Mouse (Mus musculus) heart, adult 2 months (tissue): ENCODE measurements at regions not wholly inside any gene's neighbourhood (a gene's known extent, or its start where the extent isn't known, plus 50 kb on each side); places are given as distances from the start of the nearest gene placed in this dataset.

Experiments
- DNase-seq, 2 experiments: peaks; one replicate each; pipeline ENCODE4 v3.0.0; 2021
- H3K27ac ChIP-seq: fragments of 200-600 bp; 2 replicates; pipeline ENCODE4 v1.8.1; 2022
- H3K27me3 ChIP-seq: fragments of 200-500 bp; 2 replicates; pipeline ENCODE4 v1.6.1; 2012; ENCODE audit warnings: mild to moderate bottlenecking, low read length, inconsistent platforms, mixed read lengths; ENCODE audit not compliant: control insufficient read depth, insufficient read depth
- H3K36me3 ChIP-seq: fragments of 200-500 bp; 2 replicates; pipeline ENCODE4 v1.6.1; 2012; ENCODE audit warnings: low read length, inconsistent platforms; ENCODE audit not compliant: control insufficient read depth, insufficient read depth
- H3K4me1 ChIP-seq: fragments of 200-500 bp; 2 replicates; pipeline ENCODE4 v1.6.1; 2011; ENCODE audit warnings: low read length; ENCODE audit not compliant: control insufficient read depth, insufficient read depth
- H3K4me3 ChIP-seq: fragments of 200-600 bp; 2 replicates; pipeline ENCODE4 v1.8.1; 2022
- H3K79me2 ChIP-seq: fragments of 200-500 bp; replicated peaks from 2 replicates; pipeline ENCODE4 v1.6.1; 2012; ENCODE audit warnings: mild to moderate bottlenecking, inconsistent platforms, low read length, moderate library complexity, mixed read lengths; ENCODE audit not compliant: control insufficient read depth, insufficient read depth
- H3K9ac ChIP-seq: fragments of 200-500 bp; 2 replicates; pipeline ENCODE4 v1.6.1; 2012; ENCODE audit warnings: low read depth, mild to moderate bottlenecking, control low read depth, inconsistent platforms, low read length, mixed read lengths
- CTCF ChIP-seq: fragments of 200-600 bp; IDR thresholded peaks from 2 replicates; pipeline ENCODE4 v1.8.1; 2022; ENCODE audit warnings: antibody characterized with exemption, mild to moderate bottlenecking, moderate library complexity
- EP300 ChIP-seq: fragments of 200-500 bp; IDR thresholded peaks from 2 replicates; pipeline ENCODE4 v1.6.1; 2011; ENCODE audit warnings: low read depth, low read length, control low read depth; ENCODE audit not compliant: insufficient read depth
- POLR2A ChIP-seq: fragments of 200-500 bp; IDR thresholded peaks from 2 replicates; pipeline ENCODE4 v1.6.1; 2011; ENCODE audit warnings: mild to moderate bottlenecking, low read depth, low read length, control low read depth; ENCODE audit not compliant: insufficient read depth
- WGBS: fragments of 180-500 bp; shearing (Covaris S2); methylation state at CpG from one replicate; pipeline ENCODE4 v1.1.7; 2018; 5-methylcytosine and 5-hydroxymethylcytosine counted together
- intact Hi-C: fragments of 180-260 bp; cut with DNase I; formaldehyde crosslinking; loops from one replicate; pipeline ENCODE4 v1.15.1; 2025

DNA sequence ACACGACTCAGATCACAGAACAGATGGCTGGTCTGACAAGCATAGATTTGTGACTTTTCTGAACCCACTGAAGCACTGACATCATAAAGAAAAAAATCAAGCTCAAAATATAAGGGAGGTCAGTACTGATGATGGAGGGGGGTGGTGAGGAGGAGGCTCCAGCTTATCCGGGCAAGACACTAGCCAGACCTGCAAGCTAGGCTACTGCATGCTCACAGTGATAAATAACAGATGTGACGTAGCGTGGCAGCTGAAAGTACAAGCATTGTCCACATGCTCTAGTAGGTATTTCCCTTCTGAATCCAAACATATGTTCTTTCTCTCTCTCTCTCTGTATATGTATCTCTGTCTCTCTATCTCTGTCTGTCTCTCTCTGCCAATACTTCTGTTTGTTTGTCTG lies 342.7 kb downstream of the Cps1 start:
- intact Hi-C loops = no loop called here
- Histone ChIP-seq H3K4me3 (no peak overlapping the region), H3K27me3 (no peaks in the 10 kb centered on the region), H3K79me2 (no peaks in the 10 kb centered on the region), H3K9ac (no peak overlapping the region), H3K36me3 (no peaks in the 10 kb centered on the region), H3K27ac (no peak overlapping the region), H3K4me1 (no peaks in the 10 kb centered on the region)
- no peak for TF ChIP-seq POLR2A
- 45% methylated on average over 4 of the region's 4 CpGs for WGBS
- DNase-seq = no peak

- Histone ChIP-seq H3K79me2 (no peaks in the 10 kb centered on the region), H3K27ac (no peak overlapping the region), H3K4me1 (no peaks in the 10 kb centered on the region), H3K4me3 (no peak overlapping the region), H3K36me3 (no peaks in the 10 kb centered on the region), H3K9ac (no peak overlapping the region), H3K27me3 (no peaks in the 10 kb centered on the region)
- 66% methylated on average over 11 of the region's 11 CpGs for WGBS
- intact Hi-C loops = loop anchor here (5.0 kb wide), 1 partner anchor 1660 kb away; no protein-coding TSS in a partner anchor
- TF ChIP-seq CTCF (no peak), EP300 (no peak), POLR2A (no peak)
- DNase-seq = no peak
These were observed 354.2 kb downstream of the Cps1 start for GRCm38 (mm10) chr1:67477006-67477405.

GRCm38 (mm10) chr1:67477966-67478365 lies 355.1 kb downstream of the Cps1 start:
- 86% methylated on average over 3 of the region's 3 CpGs for WGBS
- intact Hi-C loops = loop anchor here (5.0 kb wide), 1 partner anchor 1659 kb away; no protein-coding TSS in a partner anchor
- DNase-seq = no peak

DNA sequence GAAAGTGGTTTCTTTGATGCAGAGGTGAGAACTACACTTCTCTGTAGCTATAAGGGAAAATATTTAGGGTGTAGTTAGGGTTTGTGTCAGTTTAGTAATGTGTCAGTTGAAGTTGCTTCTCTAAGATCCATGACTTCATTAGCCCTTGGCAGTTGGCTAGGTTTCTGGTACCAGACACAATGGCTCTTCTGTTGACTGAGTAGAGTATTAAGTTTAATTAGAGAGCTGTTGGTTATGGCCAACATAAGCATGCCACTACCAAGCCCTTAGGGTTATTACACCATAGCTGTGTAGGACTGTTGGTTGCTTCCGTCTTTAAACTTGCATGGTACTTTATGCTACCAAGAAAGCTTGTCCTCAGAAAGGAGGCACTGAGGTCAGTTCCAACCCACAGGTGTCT lies 359.1 kb downstream of the Cps1 start:
- DNase-seq = no peak
- Histone ChIP-seq H3K9ac (no peak overlapping the region), H3K79me2 (no peaks in the 10 kb centered on the region), H3K36me3 (no peaks in the 10 kb centered on the region), H3K27me3 (no peaks in the 10 kb centered on the region), H3K4me1 (no peaks in the 10 kb centered on the region), H3K4me3 (no peak overlapping the region), H3K27ac (no peak overlapping the region)
- intact Hi-C loops = no loop called here
- 81% methylated on average over 1 of the region's 1 CpGs for WGBS
- no peak for TF ChIP-seq EP300
- TF ChIP-seq CTCF = no peak
- no peak for TF ChIP-seq POLR2A

More at GRCm38 (mm10) chr1:67477966-67478365, 355.1 kb downstream of the Cps1 start:
- Histone ChIP-seq H3K36me3 (no peaks in the 10 kb centered on the region), H3K79me2 (no peaks in the 10 kb centered on the region), H3K9ac (no peak overlapping the region), H3K4me3 (no peak overlapping the region), H3K27ac (no peak overlapping the region), H3K27me3 (no peaks in the 10 kb centered on the region), H3K4me1 (no peaks in the 10 kb centered on the region)
- TF ChIP-seq POLR2A (no peak), EP300 (no peak), CTCF (peak; percentile 52)

DNA sequence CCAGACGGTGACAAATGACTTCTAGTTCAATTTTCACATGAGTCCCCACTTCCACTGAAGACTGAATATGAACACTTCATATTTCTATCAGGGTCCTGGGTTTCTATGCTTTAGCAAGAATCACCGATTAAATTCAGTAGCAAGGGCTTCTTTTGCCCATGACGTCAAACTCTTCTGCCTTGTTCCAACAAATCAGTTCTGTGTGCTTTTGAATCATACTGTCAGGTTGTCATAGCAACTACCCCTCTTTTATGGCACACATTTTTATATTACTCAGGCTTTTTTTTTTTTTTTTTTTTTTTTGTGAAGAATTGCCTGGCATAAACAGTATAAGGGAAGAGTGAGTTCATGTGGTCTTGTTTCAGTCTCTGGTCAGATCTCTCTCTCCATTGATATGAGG lies 381.3 kb downstream of the Cps1 start:
- intact Hi-C loops = no loop called here
- DNase-seq = no peak
- Histone ChIP-seq H3K27ac (no peak overlapping the region), H3K79me2 (no peaks in the 10 kb centered on the region), H3K4me3 (no peak overlapping the region), H3K36me3 (no peaks in the 10 kb centered on the region), H3K27me3 (no peaks in the 10 kb centered on the region), H3K9ac (no peak overlapping the region), H3K4me1 (no peaks in the 10 kb centered on the region)
- WGBS = 81% methylated on average over 3 of the region's 3 CpGs
- TF ChIP-seq CTCF = no peak
- TF ChIP-seq EP300 = no peak
- no peak for TF ChIP-seq POLR2A

DNA sequence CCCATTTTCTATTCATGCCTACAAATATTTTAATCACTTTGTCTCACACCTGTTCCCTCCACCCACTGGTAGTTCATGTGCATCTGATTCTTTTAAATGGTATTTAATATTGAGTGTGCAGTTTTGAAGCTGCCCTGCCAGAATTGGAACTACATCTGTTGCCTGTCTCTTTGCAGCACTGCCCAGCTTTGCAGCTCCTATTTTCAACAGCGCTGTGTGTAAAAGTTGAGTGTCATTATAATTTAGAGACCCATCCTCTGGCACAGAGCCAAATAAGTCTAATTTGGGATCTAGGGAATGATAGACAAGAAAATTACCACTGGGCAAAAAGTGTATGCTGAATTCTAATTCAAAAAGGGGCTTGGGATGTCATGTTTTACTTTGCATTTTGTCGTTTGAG lies 382.9 kb downstream of the Cps1 start:
- H3K4me1 ChIP-seq = no peaks in the 10 kb centered on the region
- no peak overlapping the region for H3K9ac ChIP-seq
- no peak for DNase-seq
- H3K79me2 ChIP-seq = no peaks in the 10 kb centered on the region
- TF ChIP-seq CTCF (no peak), EP300 (no peak), POLR2A (no peak)
- intact Hi-C loops = no loop called here
- H3K36me3 ChIP-seq = no peaks in the 10 kb centered on the region
- no peak overlapping the region for H3K4me3 ChIP-seq
- H3K27me3 ChIP-seq = no peaks in the 10 kb centered on the region
- H3K27ac ChIP-seq = no peak overlapping the region
- 74% methylated on average over 2 of the region's 2 CpGs for WGBS

GRCm38 (mm10) chr1:67518295-67518694 lies 395.5 kb downstream of the Cps1 start:
- DNase-seq = no peak
- no peaks in the 10 kb centered on the region for H3K36me3 ChIP-seq
- H3K4me1 ChIP-seq = no peaks in the 10 kb centered on the region
- H3K27me3 ChIP-seq = no peaks in the 10 kb centered on the region
- H3K4me3 ChIP-seq = no peak overlapping the region
- no peak overlapping the region for H3K27ac ChIP-seq
- WGBS = 74% methylated on average over 3 of the region's 3 CpGs
- intact Hi-C loops = no loop called here
- H3K9ac ChIP-seq = no peak overlapping the region
- TF ChIP-seq CTCF (no peak), EP300 (no peak), POLR2A (no peak)
- no peaks in the 10 kb centered on the region for H3K79me2 ChIP-seq
